Mouse (Mus musculus) Patski (cell line): Measurements from ENCODE around the gene Kcnj15. TPM values are rescaled to one million over a fixed set of nuclear protein-coding genes. Genes with fewer than 3 reads are reported as not detected.
A peak's percentile ranks its signal among the peaks of the same experiment; 100 is the strongest.

ENCODE experiments used
- ATAC-seq: fragments of 100-300 bp; one replicate; pipeline ENCODE4 v1.8.0; 2021
- CTCF ChIA-PET: fragments of 350-600 bp; sonication (Branson Sonifier 250); formaldehyde crosslinking; loops from one replicate; lab custom pipeline; 2022; ENCODE audit warnings: inconsistent platforms; lab: Charles Lee
- POLR2A ChIA-PET: fragments of 350-600 bp; sonication (Branson Sonifier 250); formaldehyde crosslinking; loops from one replicate; lab custom pipeline; 2022; ENCODE audit warnings: antibody characterized with exemption, inconsistent platforms; lab: Charles Lee
- DNase-seq: peaks from one replicate; pipeline ENCODE4 v3.0.0-alpha.2; 2011; ENCODE audit warnings: low read depth, low spot score
- H3K27me3 ChIP-seq: fragments of 371-371 bp; one replicate; pipeline ENCODE4 v1.5.1; 2021
- CTCF ChIP-seq: fragments of 100-300 bp; IDR thresholded peaks from one replicate; pipeline ENCODE4 v1.5.1; 2021
- in situ Hi-C: fragments of 300-500 bp; cut with MboI; formaldehyde crosslinking; loops from 3 replicates; pipeline ENCODE4 v1.11.1; 2018; ENCODE audit warnings: low pct_unique_long_range_greater_than_20kb, mixed read lengths
- polyA plus RNA-seq: library from polyadenylated mRNA; unstranded; gene quantifications from one replicate; pipeline ENCODE4 v1.2.3, GENCODE M21; 2021

The Kcnj15 gene
- polyA plus RNA-seq, 1 experiment from 2014 or later, result 0.98 TPM

- POLR2A ChIA-PET, result interaction anchor here (0.7 kb wide), 1 partner anchor 12 kb away, joined by 4 read pairs; no protein-coding TSS in a partner anchor
- TF ChIP-seq CTCF, result no peak
- DNase-seq, result no peak
These were observed 10.3 kb downstream of the Kcnj15 start for GRCm38 (mm10) chr16:95267481-95268183.

GRCm38 (mm10) chr16:95269610-95270009 is 12.3 kb downstream of the Kcnj15 start:
- ChIA-PET CTCF (no interaction called here), POLR2A (no interaction called here)
- TF ChIP-seq CTCF, result no peak
- H3K27me3 ChIP-seq, result no peaks in the 10 kb centered on the region
- ATAC-seq (no peak), DNase-seq (no peak)
- in situ Hi-C loops, result no loop called here

More at GRCm38 (mm10) chr16:95267481-95268183, 10.3 kb downstream of the Kcnj15 start:
- CTCF ChIA-PET, result no interaction called here
- in situ Hi-C loops, result no loop called here
- ATAC-seq, result no peak
- H3K27me3 ChIP-seq, result no peaks in the 10 kb centered on the region

GRCm38 (mm10) chr16:95273101-95273500 is 15.7 kb downstream of the Kcnj15 start:
- in situ Hi-C loops, result no loop called here
- no peak for ATAC-seq
- ChIA-PET POLR2A (no interaction called here), CTCF (no interaction called here)
- no peaks in the 10 kb centered on the region for H3K27me3 ChIP-seq
- TF ChIP-seq CTCF, result no peak
- no peak for DNase-seq

- DNase-seq (no peak), ATAC-seq (no peak)
- TF ChIP-seq CTCF, result no peak
- ChIA-PET POLR2A (no interaction called here), CTCF (interaction anchor here (1.6 kb wide), 1 partner anchor 12 kb away, joined by 4 read pairs; no protein-coding TSS in a partner anchor)
- H3K27me3 ChIP-seq, result no peaks in the 10 kb centered on the region
- in situ Hi-C loops, result no loop called here
These were observed 18.6 kb downstream of the Kcnj15 start for GRCm38 (mm10) chr16:95275713-95276502.

GRCm38 (mm10) chr16:95279015-95279414 is 21.7 kb downstream of the Kcnj15 start:
- CTCF ChIA-PET, result interaction anchor here (1.4 kb wide), 1 partner anchor 16 kb away, joined by 3 read pairs; no protein-coding TSS in a partner anchor
- in situ Hi-C loops, result no loop called here
- H3K27me3 ChIP-seq, result no peaks in the 10 kb centered on the region
- no peak for TF ChIP-seq CTCF
- no peak for ATAC-seq
- DNase-seq, result no peak
- POLR2A ChIA-PET, result interaction anchor here (0.6 kb wide), 1 partner anchor 11 kb away, joined by 4 read pairs; no protein-coding TSS in a partner anchor

GRCm38 (mm10) chr16:95280338-95280737 is 23.0 kb downstream of the Kcnj15 start:
- H3K27me3 ChIP-seq, result no peaks in the 10 kb centered on the region
- ChIA-PET POLR2A (no interaction called here), CTCF (interaction anchor here (1.4 to 2.2 kb wide), 2 partner anchors 17 to 71 kb away, joined by 3 to 5 read pairs; no protein-coding TSS in a partner anchor)
- DNase-seq, result no peak
- in situ Hi-C loops, result no loop called here
- no peak for TF ChIP-seq CTCF
- ATAC-seq, result no peak

- TF ChIP-seq CTCF, result no peak
- POLR2A ChIA-PET, result interaction anchor here (1.3 kb wide), 1 partner anchor 21 kb away, joined by 3 read pairs; no protein-coding TSS in a partner anchor
- DNase-seq (no peak), ATAC-seq (no peak)
- H3K27me3 ChIP-seq, result no peaks in the 10 kb centered on the region
- CTCF ChIA-PET, result interaction anchor here (0.7 kb wide), 1 partner anchor 75 kb away, joined by 3 read pairs; no protein-coding TSS in a partner anchor
- in situ Hi-C loops, result no loop called here
These were observed 26.0 kb downstream of the Kcnj15 start for GRCm38 (mm10) chr16:95283369-95283768.

- H3K27me3 ChIP-seq, result no peaks in the 10 kb centered on the region
- CTCF ChIA-PET, result no interaction called here
- POLR2A ChIA-PET, result no interaction called here
- DNase-seq, result no peak
- TF ChIP-seq CTCF, result no peak
- no peak for ATAC-seq
- in situ Hi-C loops, result no loop called here
These were observed 26.8 kb downstream of the Kcnj15 start for GRCm38 (mm10) chr16:95284085-95284727.

GRCm38 (mm10) chr16:95285043-95285442 is 27.7 kb downstream of the Kcnj15 start:
- in situ Hi-C loops, result loop anchor here (5.0 kb wide), 1 partner anchor 47 kb away; no protein-coding TSS in a partner anchor
- TF ChIP-seq CTCF, result no peak
- ChIA-PET CTCF (interaction anchor here (1.1 kb wide), 1 partner anchor 28 kb away, joined by 3 read pairs; the partner anchor contains the start of gene Kcnj15), POLR2A (no interaction called here)
- DNase-seq (no peak), ATAC-seq (no peak)
- no peaks in the 10 kb centered on the region for H3K27me3 ChIP-seq

GRCm38 (mm10) chr16:95285767-95286166 is 28.4 kb downstream of the Kcnj15 start:
- ATAC-seq (peak; percentile 81), DNase-seq (no peak)
- no peaks in the 10 kb centered on the region for H3K27me3 ChIP-seq
- TF ChIP-seq CTCF, result no peak
- in situ Hi-C loops, result loop anchor here (5.0 kb wide), 1 partner anchor 47 kb away; no protein-coding TSS in a partner anchor
- CTCF ChIA-PET, result interaction anchor here (1.1 kb wide), 1 partner anchor 29 kb away, joined by 3 read pairs; the partner anchor contains the start of gene Kcnj15
- POLR2A ChIA-PET, result no interaction called here
